Mouse (Mus musculus) embryo, embryonic 11.5 days (tissue): Measurements from ENCODE around the gene Cyp2c66.
"Not testable (repeated sequence)": the region's sequence is repeated elsewhere in the genome, so short reads cannot be mapped to it uniquely, and the experiment has no call there.

Experiments used
- DNase-seq: peaks from one replicate; pipeline ENCODE4 v3.0.0-alpha.2; 2012; ENCODE audit warnings: low read depth, low spot score

The Cyp2c66 gene

DNA sequence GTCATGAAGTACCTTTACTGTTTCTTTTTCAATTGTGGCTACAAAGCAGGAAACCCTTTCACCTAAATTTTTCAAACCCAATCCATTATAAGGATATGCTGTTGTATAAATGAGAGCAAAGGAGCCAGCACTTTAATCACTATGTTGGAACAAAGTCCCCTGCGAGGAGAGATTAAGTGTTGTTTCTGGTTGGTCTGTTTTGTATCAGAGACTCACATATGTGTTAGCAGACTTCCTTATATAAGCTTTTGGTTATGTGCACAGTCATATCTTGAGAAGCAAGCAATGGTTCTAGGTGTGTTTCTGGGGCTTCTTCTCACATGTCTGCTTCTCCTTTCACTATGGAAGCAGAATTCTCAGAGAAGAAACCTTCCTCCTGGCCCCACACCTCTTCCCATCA is at the start of gene Cyp2c66:
Cyp2c66 (plus strand) TSS at position 255 of the 400 bp plus-strand sequence.
- no peak for DNase-seq

DNA sequence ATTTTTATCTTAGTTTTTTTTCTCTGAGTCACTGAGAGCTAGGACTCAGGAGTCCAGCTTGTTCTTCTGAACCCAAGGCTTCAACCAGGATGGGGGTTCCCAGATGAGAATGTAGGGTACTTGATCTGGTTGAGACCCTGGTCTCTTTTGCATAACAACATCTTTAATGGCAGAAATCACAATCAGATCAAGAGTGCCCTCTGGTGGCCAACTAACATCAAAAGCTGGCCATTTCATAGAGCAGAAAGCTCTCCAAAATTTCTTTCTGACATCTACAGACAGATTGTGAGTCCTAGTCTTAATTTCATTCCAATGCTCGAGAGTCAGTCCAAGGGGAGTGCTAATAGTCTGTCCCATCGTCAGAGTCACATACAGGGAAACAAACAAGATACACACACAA is 14.9 kb upstream of the Cyp2c66 start:
- not testable (repeated sequence) for DNase-seq

DNA sequence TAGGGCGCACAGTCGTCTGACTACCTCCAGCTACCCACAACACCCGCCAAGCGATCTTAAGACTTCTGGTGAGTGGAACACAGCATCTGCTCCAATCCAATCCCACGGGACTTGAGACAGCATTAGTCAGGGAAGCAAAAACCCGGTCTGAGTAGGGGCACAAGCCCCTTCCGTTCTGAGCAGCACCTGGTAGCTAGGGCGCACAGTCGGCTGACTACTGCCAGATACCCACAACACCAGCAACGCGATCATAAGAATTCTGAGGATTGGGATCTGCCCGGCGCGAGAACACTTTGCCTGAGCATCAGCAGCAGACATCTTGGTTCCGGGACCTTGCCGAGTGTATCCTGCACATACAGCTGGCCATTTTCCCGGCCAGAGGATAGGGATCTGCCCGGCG is 43.1 kb downstream of the Cyp2c66 start:
- not testable (repeated sequence) for DNase-seq
